Mouse (Mus musculus) small intestine, adult 2 months (tissue): ENCODE measurements around the gene Lamtor5.

Source experiments
- CTCF ChIP-seq: fragments of 200-500 bp; IDR thresholded peaks from 2 replicates; pipeline ENCODE4 v1.5.1; 2012; ENCODE audit warnings: low read depth, mild to moderate bottlenecking, control low read depth, inconsistent platforms, low read length, moderate library complexity, mixed read lengths; ENCODE audit not compliant: insufficient replicate concordance, insufficient read length; ENCODE audit errors: extremely low read depth
- POLR2A ChIP-seq: fragments of 200-500 bp; IDR thresholded peaks from 2 replicates; pipeline ENCODE4 v1.6.1; 2012; ENCODE audit warnings: low read depth, mild to moderate bottlenecking, control low read depth, inconsistent platforms, low read length, moderate library complexity

DNA sequence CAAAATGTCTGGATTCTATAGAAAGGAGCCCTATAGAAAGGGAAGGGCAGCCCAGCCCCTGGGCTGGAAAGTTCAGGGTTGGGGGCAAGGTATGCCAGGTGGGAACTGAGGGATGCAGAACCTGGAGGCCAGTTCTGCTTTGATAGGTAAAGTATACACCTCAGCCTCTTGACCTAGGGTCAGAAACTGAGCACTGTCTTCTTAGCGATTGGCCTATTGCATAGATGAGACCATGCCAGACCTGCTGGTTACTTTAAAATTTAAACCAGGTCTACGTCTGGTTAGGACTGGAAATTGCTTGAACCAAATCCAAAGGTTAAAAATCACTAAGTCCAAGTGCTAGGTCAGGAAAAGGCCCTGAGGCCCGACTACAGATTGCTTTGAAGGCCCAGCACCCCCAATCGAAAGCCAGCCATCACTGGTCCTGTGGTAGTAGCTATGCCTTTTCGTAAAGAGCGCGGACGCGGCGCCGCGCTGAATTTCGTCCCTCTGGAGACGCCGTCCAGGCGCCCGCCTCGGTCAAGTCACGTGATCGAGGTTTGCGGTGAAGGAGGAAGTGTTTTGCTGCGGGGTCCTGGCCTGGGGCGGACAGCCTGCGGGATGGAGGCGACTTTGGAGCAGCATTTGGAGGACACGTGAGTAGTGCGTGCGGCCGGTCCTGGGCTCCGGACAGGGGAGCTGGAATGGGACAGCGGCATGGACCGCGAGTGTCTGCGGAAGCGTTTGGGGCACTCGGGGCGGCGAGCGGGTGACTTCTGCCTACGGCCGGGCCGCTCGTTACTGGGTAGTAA, at the start of gene Lamtor5:
- TF ChIP-seq CTCF (no peak), POLR2A (peak; percentile 63; the same call in 1 of the 2 replicates)
